Mouse (Mus musculus) stomach, embryonic 14.5 days (tissue): ENCODE results near the gene Mecp2. TPM values are rescaled to one million over a fixed set of nuclear protein-coding genes. Genes with fewer than 3 reads are reported as not detected.

Experiments
- ATAC-seq: fragments of 200-750 bp; cut with Nextera tagmentation; 2 replicates; pipeline ENCODE4 v1.8.0; 2017; ENCODE audit warnings: low read depth, moderate TSS enrichment; ENCODE audit not compliant: insufficient number of reproducible peaks, insufficient read depth, low FRiP score
- H3K27ac ChIP-seq: fragments of 300-500 bp; sonication (generic); 2 replicates; pipeline ENCODE4 v1.5.1; 2014; ENCODE audit warnings: mild to moderate bottlenecking, low read length, moderate library complexity, mixed read lengths
- H3K27me3 ChIP-seq: fragments of 300-500 bp; sonication (generic); 2 replicates; pipeline ENCODE4 v1.6.1; 2014; ENCODE audit warnings: low read length, control low read depth, mixed read lengths; ENCODE audit not compliant: control insufficient read depth, insufficient read depth
- H3K36me3 ChIP-seq: fragments of 300-500 bp; sonication (generic); 2 replicates; pipeline ENCODE4 v1.6.1; 2014; ENCODE audit warnings: mild to moderate bottlenecking, control low read depth, low read length, moderate library complexity, mixed read lengths; ENCODE audit not compliant: control insufficient read depth, insufficient read depth
- H3K4me1 ChIP-seq: fragments of 300-500 bp; sonication (generic); 2 replicates; pipeline ENCODE4 v1.6.1; 2014; ENCODE audit warnings: low read length, control low read depth, mixed read lengths; ENCODE audit not compliant: control insufficient read depth, insufficient read depth
- H3K4me2 ChIP-seq: fragments of 300-500 bp; sonication (generic); replicated peaks from 2 replicates; pipeline ENCODE4 v1.6.1; 2014; ENCODE audit warnings: low read depth, low read length, control low read depth
- H3K4me3 ChIP-seq: fragments of 300-500 bp; sonication (generic); 2 replicates; pipeline ENCODE4 v1.5.1; 2014; ENCODE audit warnings: low read depth, low read length, control low read depth
- H3K9ac ChIP-seq: fragments of 300-500 bp; sonication (generic); replicated peaks from 2 replicates; pipeline ENCODE4 v1.6.1; 2014; ENCODE audit warnings: low read depth, mild to moderate bottlenecking, control low read depth, low read length, moderate library complexity, mixed read lengths
- H3K9me3 ChIP-seq: fragments of 300-500 bp; sonication (generic); 2 replicates; pipeline ENCODE4 v1.6.1; 2016; ENCODE audit warnings: low read depth, low read length, control low read depth; ENCODE audit not compliant: control insufficient read depth
- WGBS: fragments of 180-500 bp; shearing (Covaris S2); extraction: QIAGEN DNeasy Blood & Tissue Kit; methylation state at CpG from one replicate; pipeline ENCODE4 v1.1.7; 2014; 5-methylcytosine and 5-hydroxymethylcytosine counted together
- polyA plus RNA-seq: library from polyadenylated mRNA; unstranded; fragments of >200 nt; fragmentation: Nextera tagmentation; extraction: Ambion mirVana; gene quantifications from 2 replicates; pipeline ENCODE4 v1.2.1, GENCODE M21; 2014

Gene Mecp2
- polyA plus RNA-seq, 1 experiment from 2014 or later, result 12.9 TPM

DNA sequence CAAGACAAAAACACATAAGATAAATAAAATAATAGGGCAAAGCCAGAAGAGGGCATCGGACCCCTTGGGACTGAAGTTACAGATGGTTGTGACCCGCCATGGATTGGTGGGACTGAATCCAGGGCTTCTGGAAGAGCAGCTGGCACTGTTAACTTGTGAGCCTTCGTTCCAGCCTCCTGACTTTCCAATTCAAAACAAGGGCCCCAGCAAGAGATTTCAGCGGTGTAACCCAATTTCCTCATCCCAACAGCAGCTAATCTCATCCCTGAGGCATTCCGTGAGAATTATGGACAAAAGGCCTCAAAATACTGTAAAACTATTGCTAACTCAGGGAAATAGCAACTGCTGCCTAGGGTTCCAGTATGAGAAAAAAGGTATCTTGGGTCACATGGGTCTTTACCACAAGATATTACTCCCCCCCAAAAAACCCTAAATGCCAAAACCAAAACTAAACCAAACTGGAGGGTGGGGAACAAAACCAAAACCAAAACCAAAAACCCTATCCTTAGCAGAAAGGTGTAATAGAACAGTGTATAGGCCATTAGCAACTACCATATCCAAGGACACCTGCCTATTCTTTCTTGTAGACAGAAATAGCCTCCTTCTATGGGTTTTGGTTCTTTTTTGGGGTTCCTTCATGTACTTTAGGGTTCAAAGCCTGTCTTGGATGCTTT lies 97.3 kb downstream of the Mecp2 start:
- no peak for ATAC-seq
- 75% methylated on average over 5 of the region's 5 CpGs for WGBS
- no peak overlapping the region for H3K4me3 ChIP-seq
- H3K27me3 ChIP-seq, result no peaks in the 10 kb centered on the region
- H3K27ac ChIP-seq, result no peak overlapping the region
- H3K9me3 ChIP-seq, result no peaks in the 10 kb centered on the region
- no peaks in the 10 kb centered on the region for H3K4me1 ChIP-seq
- H3K9ac ChIP-seq, result no peak overlapping the region
- no peak overlapping the region for H3K4me2 ChIP-seq
- no peaks in the 10 kb centered on the region; the same call in 1 of the 2 replicates for H3K36me3 ChIP-seq

- Histone ChIP-seq H3K4me3 (no peak overlapping the region), H3K27me3 (no peaks in the 10 kb centered on the region), H3K9ac (no peak overlapping the region), H3K4me1 (no peaks in the 10 kb centered on the region), H3K36me3 (no peaks in the 10 kb centered on the region; the same call in 1 of the 2 replicates), H3K9me3 (no peaks in the 10 kb centered on the region), H3K4me2 (no peak overlapping the region), H3K27ac (no peak overlapping the region)
- WGBS, result 44% methylated on average over 1 of the region's 1 CpGs
- ATAC-seq, result no peak
Observed at GRCm38 (mm10) chrX:74030000-74030399, 105.2 kb downstream of the Mecp2 start.

DNA sequence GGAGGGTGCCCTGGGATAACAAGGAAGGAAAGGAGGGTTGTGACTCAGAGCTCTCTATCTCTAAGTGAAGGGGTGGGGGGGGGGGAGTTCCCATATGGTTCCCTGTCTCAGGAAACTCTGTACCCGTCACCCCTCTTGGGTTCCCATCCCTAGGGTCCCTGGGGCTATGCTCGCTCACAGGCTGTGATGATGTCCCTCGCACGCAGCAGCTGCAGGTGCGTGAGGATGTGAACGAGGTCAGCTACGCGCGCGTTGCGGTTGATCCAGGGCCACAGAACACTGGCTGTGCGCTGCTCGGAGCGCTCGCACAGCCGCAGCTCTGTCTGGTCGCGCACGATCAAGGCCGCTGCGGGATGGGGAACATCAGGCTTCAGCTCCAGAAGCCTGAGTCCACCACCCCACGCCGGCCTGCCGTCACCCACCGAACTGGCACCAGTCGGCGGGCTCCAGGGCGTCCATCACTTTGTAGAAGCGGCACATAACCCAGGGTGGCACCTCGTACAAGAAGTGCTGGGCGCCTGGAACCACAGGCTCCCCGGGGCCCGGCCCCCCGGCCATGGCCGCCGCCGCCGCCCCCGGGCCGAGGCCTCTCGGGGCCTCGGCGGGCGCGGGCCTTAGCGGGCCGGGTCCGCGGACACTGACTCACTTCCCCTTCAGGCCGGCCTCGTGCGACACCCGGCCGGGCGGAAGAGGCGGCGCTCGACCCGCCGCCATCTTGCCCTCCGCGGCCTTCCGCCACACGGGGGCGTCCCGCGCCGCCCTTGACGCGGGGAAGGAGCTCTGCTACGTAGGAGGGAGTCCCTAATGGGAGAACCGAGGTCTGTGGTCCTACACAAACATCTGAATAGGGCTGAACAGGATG lies 111.7 kb downstream of the Mecp2 start, which contains the start of gene Irak1:
Irak1 (minus strand) TSS at position 731 of the 862 bp plus-strand sequence.
- peak; percentile 84 for ATAC-seq

DNA sequence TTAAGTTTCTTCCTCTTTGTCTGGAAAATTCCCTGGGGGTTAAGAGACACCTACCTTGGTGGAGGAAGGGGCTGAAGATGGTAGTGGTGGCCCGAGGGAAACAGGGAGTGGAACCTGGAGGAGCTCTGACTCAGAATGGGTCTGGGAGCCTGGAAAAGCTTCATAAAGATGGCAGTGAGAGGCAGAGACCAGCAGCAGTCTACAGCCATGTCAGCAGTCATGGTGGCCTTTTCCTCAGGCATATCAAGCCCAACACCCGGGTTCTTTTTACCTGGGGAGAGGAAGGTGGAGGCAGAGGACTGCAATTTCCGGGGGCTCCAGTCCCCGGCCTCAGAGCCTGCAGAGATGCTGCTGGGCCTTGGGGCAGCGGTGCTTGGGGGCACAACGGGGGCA lies 112.4 kb downstream of the Mecp2 start:
- H3K4me2 ChIP-seq, result peak overlapping the region; percentile 58
- no peaks in the 10 kb centered on the region for H3K27me3 ChIP-seq
- H3K27ac ChIP-seq, result no peak overlapping the region
- no peaks in the 10 kb centered on the region for H3K4me1 ChIP-seq
- peak overlapping the region; percentile 67 for H3K9ac ChIP-seq
- no peaks in the 10 kb centered on the region for H3K9me3 ChIP-seq
- peak overlapping the region; percentile 53 for H3K4me3 ChIP-seq
- WGBS, result 36% methylated on average over 4 of the region's 6 CpGs
- ATAC-seq, result no peak
- H3K36me3 ChIP-seq, result no peaks in the 10 kb centered on the region; the same call in 1 of the 2 replicates

More for the DNA sequence above, 111.7 kb downstream of the Mecp2 start, which contains the start of gene Irak1:
- H3K27me3 ChIP-seq, result no peaks in the 10 kb centered on the region
- H3K9me3 ChIP-seq, result no peaks in the 10 kb centered on the region
- 17% methylated on average over 56 of the region's 72 CpGs for WGBS
- peak within 1 kb of the TSS; percentile 67 for H3K9ac ChIP-seq
- peak within 1 kb of the TSS; percentile 53 for H3K4me3 ChIP-seq
- H3K4me1 ChIP-seq, result no peaks in the 10 kb centered on the region
- peak within 1 kb of the TSS; percentile 58 for H3K4me2 ChIP-seq
- peak within 1 kb of the TSS; percentile 33; the same call in 1 of the 2 replicates for H3K27ac ChIP-seq
- H3K36me3 ChIP-seq, result no peaks in the 10 kb centered on the region; the same call in 1 of the 2 replicates

GRCm38 (mm10) chrX:74014597-74014996 lies 120.6 kb downstream of the Mecp2 start:
- Histone ChIP-seq H3K27me3 (no peaks in the 10 kb centered on the region), H3K4me3 (no peak overlapping the region), H3K4me2 (no peak overlapping the region), H3K9me3 (no peaks in the 10 kb centered on the region), H3K36me3 (no peaks in the 10 kb centered on the region; the same call in 1 of the 2 replicates), H3K9ac (no peak overlapping the region), H3K27ac (no peak overlapping the region), H3K4me1 (no peaks in the 10 kb centered on the region)
- 91% methylated on average over 1 of the region's 1 CpGs for WGBS
- ATAC-seq, result no peak

- H3K4me2 ChIP-seq, result no peak overlapping the region
- no peak overlapping the region for H3K4me3 ChIP-seq
- H3K27ac ChIP-seq, result no peak overlapping the region
- no peaks in the 10 kb centered on the region for H3K27me3 ChIP-seq
- H3K9ac ChIP-seq, result no peak overlapping the region
- ATAC-seq, result no peak
- WGBS, result 47% methylated on average over 8 of the region's 8 CpGs
- H3K36me3 ChIP-seq, result no peaks in the 10 kb centered on the region
- no peaks in the 10 kb centered on the region for H3K4me1 ChIP-seq
- no peaks in the 10 kb centered on the region for H3K9me3 ChIP-seq
Observed at GRCm38 (mm10) chrX:74008063-74008462, 127.1 kb downstream of the Mecp2 start.

DNA sequence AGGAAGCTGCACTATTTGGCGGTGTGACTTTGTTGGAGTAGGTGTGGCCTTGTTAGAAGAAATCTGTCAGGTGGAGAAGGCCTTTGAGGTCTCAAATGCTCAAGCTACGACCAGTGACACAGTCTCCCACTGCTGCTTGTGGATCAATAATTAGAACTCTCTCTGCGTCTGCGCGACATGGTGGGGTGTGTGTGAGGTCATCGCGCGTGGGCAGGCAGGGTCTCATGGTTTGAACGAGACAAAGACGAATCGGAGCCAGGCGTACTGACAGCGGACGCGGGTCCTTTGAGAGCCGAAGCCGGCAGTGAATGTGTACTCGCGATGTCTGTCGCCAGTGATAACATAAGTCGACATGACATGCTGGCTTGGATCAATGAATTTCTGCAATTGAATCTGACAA lies 128.8 kb downstream of the Mecp2 start:
- H3K9ac ChIP-seq, result no peak overlapping the region

DNA sequence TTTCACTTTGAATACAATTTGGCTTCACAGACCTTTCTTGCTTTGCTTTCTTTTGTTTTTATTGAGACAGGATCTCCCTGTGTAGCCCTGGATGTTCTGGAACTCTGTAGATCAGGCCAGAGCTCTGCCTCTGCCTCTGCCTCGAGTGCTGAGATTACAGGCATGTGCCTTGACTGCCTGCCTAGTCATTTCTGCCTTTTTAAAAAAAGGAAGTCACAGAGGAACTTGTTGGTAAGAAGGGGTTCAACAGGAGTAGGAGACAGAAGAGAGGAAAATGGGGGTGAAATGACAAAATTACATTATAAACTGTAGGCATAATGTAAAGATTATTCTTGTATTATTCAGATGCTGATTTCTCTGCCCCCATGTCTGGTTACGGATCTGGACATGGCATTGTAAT lies 131.5 kb downstream of the Mecp2 start:
- Histone ChIP-seq H3K27ac (no peak overlapping the region), H3K4me1 (no peaks in the 10 kb centered on the region), H3K4me3 (no peak overlapping the region), H3K9me3 (no peaks in the 10 kb centered on the region), H3K27me3 (no peaks in the 10 kb centered on the region), H3K4me2 (no peak overlapping the region), H3K36me3 (no peaks in the 10 kb centered on the region), H3K9ac (no peak overlapping the region)
- no peak for ATAC-seq
- 68% methylated on average over 2 of the region's 2 CpGs for WGBS

More for the DNA sequence above, 128.8 kb downstream of the Mecp2 start:
- no peaks in the 10 kb centered on the region for H3K27me3 ChIP-seq
- H3K27ac ChIP-seq, result no peak overlapping the region
- no peak overlapping the region for H3K4me3 ChIP-seq
- H3K36me3 ChIP-seq, result no peaks in the 10 kb centered on the region
- no peak overlapping the region for H3K4me2 ChIP-seq
- 76% methylated on average over 21 of the region's 21 CpGs for WGBS
- H3K9me3 ChIP-seq, result no peaks in the 10 kb centered on the region
- ATAC-seq, result no peak
- no peaks in the 10 kb centered on the region for H3K4me1 ChIP-seq
